Mouse (Mus musculus) intestine, embryonic 14.5 days (tissue): ENCODE results near the gene C1qtnf1. TPM values are rescaled to one million over a fixed set of nuclear protein-coding genes. Genes with fewer than 3 reads are reported as not detected.

ENCODE experiments used
- ATAC-seq: fragments of 200-750 bp; cut with Nextera tagmentation; replicated peaks from 2 replicates; pipeline ENCODE4 v1.8.0; 2017; ENCODE audit warnings: low read depth, moderate number of reproducible peaks, moderate TSS enrichment, moderate library complexity; ENCODE audit not compliant: low FRiP score, low TSS enrichment
- DNase-seq: peaks from one replicate; pipeline ENCODE4 v3.0.0-alpha.2; 2018; ENCODE audit warnings: low spot score
- H3K27ac ChIP-seq: fragments of 300-500 bp; sonication (generic); 2 replicates; pipeline ENCODE4 v1.5.1; 2014; ENCODE audit warnings: low read depth, mild to moderate bottlenecking, control low read depth
- H3K27me3 ChIP-seq: fragments of 300-500 bp; sonication (generic); replicated peaks from 2 replicates; pipeline ENCODE4 v1.6.1; 2014; ENCODE audit warnings: low read length, control low read depth; ENCODE audit not compliant: control insufficient read depth, insufficient read depth
- H3K36me3 ChIP-seq: fragments of 300-500 bp; sonication (generic); 2 replicates; pipeline ENCODE4 v1.6.1; 2014; ENCODE audit warnings: low read length, control low read depth; ENCODE audit not compliant: control insufficient read depth, insufficient read depth
- H3K4me1 ChIP-seq: fragments of 300-500 bp; sonication (generic); replicated peaks from 2 replicates; pipeline ENCODE4 v1.6.1; 2014; ENCODE audit warnings: low read length, control low read depth, mixed read lengths; ENCODE audit not compliant: control insufficient read depth, insufficient read depth
- H3K4me2 ChIP-seq: fragments of 300-500 bp; sonication (generic); 2 replicates; pipeline ENCODE4 v1.6.1; 2014; ENCODE audit warnings: low read length
- H3K4me3 ChIP-seq: fragments of 300-500 bp; sonication (generic); 2 replicates; pipeline ENCODE4 v1.5.1; 2014; ENCODE audit warnings: low read depth, low read length, control low read depth, mixed read lengths
- H3K9ac ChIP-seq: fragments of 300-500 bp; sonication (generic); 2 replicates; pipeline ENCODE4 v1.6.1; 2014; ENCODE audit warnings: mild to moderate bottlenecking, low read length
- H3K9me3 ChIP-seq: fragments of 300-500 bp; sonication (generic); 2 replicates; pipeline ENCODE4 v1.6.1; 2016; ENCODE audit warnings: low read length, control low read depth; ENCODE audit not compliant: control insufficient read depth
- WGBS: fragments of 180-500 bp; shearing (Covaris S2); extraction: QIAGEN DNeasy Blood & Tissue Kit; methylation state at CpG from one replicate; pipeline ENCODE4 v1.1.7; 2014; 5-methylcytosine and 5-hydroxymethylcytosine counted together
- polyA plus RNA-seq: library from polyadenylated mRNA; unstranded; fragments of >200 nt; fragmentation: Nextera tagmentation; extraction: Ambion mirVana; gene quantifications from 2 replicates; pipeline ENCODE4 v1.2.1, GENCODE M21; 2014

C1qtnf1 gene
- polyA plus RNA-seq, 1 experiment from 2014 or later: 7.1 TPM

GRCm38 (mm10) chr11:118400566-118400936 lies 27.5 kb upstream of the C1qtnf1 start:
- peak overlapping the region; percentile 77 for H3K27ac ChIP-seq
- H3K9me3 ChIP-seq: no peaks in the 10 kb centered on the region
- peak overlapping the region; percentile 46 for H3K4me2 ChIP-seq
- peak overlapping the region; percentile 27; the same call in 1 of the 2 replicates for H3K9ac ChIP-seq
- peaks cover 29% of the 10 kb centered on the region for H3K4me1 ChIP-seq
- 11% methylated on average over 6 of the region's 6 CpGs for WGBS
- peaks cover 10% of the 10 kb centered on the region for H3K36me3 ChIP-seq
- H3K4me3 ChIP-seq: peak overlapping the region; percentile 22; the same call in 1 of the 2 replicates
- peak; percentile 37 for ATAC-seq
- no peaks in the 10 kb centered on the region for H3K27me3 ChIP-seq
- DNase-seq: peak; percentile 64

DNA sequence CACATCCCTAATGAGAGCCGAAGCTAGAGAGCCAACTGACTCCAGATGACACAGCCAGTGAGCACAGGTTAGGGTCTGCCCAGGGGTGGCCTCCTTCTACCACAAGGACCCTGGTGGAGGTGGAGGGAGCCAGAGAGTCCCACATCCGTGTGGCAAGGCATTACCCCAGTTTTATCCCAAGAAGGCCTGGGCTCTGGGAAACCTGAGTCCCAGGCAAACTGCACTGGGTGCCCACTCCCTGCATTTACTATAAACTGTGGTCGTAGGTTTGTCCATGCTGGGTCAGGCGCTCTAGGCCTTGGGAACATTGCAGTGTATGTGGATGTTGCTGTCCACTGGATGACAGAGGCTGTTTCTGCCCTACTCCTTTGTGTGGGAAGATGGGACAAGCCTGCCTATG lies 26.8 kb upstream of the C1qtnf1 start:
- peak overlapping the region; percentile 77 for H3K27ac ChIP-seq
- 70% methylated on average over 4 of the region's 4 CpGs for WGBS
- ATAC-seq: no peak; the same call in 1 of the 2 replicates
- peak overlapping the region; percentile 46 for H3K4me2 ChIP-seq
- H3K4me1 ChIP-seq: peaks cover 29% of the 10 kb centered on the region
- no peaks in the 10 kb centered on the region for H3K9me3 ChIP-seq
- H3K4me3 ChIP-seq: peak overlapping the region; percentile 22
- H3K27me3 ChIP-seq: no peaks in the 10 kb centered on the region
- H3K9ac ChIP-seq: peak overlapping the region; percentile 27
- peaks cover 8% of the 10 kb centered on the region for H3K36me3 ChIP-seq
- no peak for DNase-seq

GRCm38 (mm10) chr11:118401760-118402280 lies 26.2 kb upstream of the C1qtnf1 start, which contains the start of gene Lgals3bp:
TSS of gene Lgals3bp (minus strand) at chr11:118402092.
- Histone ChIP-seq H3K4me3 (peak within 1 kb of the TSS; percentile 22), H3K36me3 (peaks cover 10% of the 10 kb centered on the region), H3K9me3 (no peaks in the 10 kb centered on the region), H3K4me1 (peaks cover 34% of the 10 kb centered on the region), H3K27ac (peak within 1 kb of the TSS; percentile 77), H3K4me2 (peak within 1 kb of the TSS; percentile 46), H3K9ac (peak within 1 kb of the TSS; percentile 29), H3K27me3 (no peaks in the 10 kb centered on the region)
- peak; percentile 71 for ATAC-seq
- peak; percentile 77 for DNase-seq
- WGBS: 23% methylated on average over 7 of the region's 7 CpGs

DNA sequence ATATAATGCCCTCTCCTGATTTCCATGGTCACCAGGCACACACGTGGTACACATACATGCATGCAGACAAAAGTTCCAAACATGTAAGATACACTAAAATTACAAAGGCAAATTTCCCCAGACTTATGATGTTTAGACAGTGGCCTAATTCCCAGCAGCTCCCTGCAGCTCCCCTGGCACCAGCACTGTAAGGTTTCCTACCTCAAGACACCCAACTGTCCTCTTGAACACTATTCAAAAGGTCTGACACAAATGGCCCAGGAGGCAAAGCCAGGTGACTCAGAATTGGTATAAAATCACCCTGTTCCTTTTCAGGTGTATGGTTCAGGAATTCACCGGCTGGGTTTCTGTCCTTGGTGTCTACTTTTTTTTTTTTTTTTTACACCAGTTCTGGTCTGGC lies 24.8 kb upstream of the C1qtnf1 start:
- peaks cover 36% of the 10 kb centered on the region for H3K4me1 ChIP-seq
- H3K9ac ChIP-seq: no peak overlapping the region
- ATAC-seq (no peak), DNase-seq (no peak)
- H3K27me3 ChIP-seq: no peaks in the 10 kb centered on the region
- 83% methylated on average over 2 of the region's 2 CpGs for WGBS
- no peak overlapping the region for H3K4me3 ChIP-seq
- no peak overlapping the region for H3K27ac ChIP-seq
- H3K9me3 ChIP-seq: no peaks in the 10 kb centered on the region
- peaks cover 24% of the 10 kb centered on the region for H3K36me3 ChIP-seq
- no peak overlapping the region for H3K4me2 ChIP-seq

GRCm38 (mm10) chr11:118403951-118404899 lies 23.8 kb upstream of the C1qtnf1 start:
- 82% methylated on average over 6 of the region's 6 CpGs for WGBS
- H3K9ac ChIP-seq: no peak overlapping the region
- no peak for ATAC-seq

DNA sequence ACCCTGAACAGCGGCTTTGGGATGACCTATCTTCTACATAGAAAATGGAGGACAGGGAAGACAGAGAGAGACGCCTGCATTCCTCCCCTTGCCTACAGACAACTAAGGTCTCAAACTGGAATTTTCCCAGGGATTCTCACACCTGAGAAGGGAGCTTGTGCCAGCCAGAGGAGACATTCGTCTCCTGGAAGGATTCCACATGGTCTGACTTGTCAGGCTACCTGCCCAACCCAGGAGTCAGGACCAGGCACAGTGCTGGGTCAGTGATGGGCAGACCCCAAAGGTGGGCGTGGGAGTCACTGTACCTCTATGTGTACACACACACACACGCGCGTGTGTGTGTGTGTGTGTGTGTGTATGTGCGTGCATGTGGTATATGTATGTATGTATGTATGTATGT lies 22.7 kb upstream of the C1qtnf1 start:
- no peak overlapping the region for H3K27ac ChIP-seq
- ATAC-seq (no peak), DNase-seq (no peak)
- H3K4me1 ChIP-seq: peaks cover 35% of the 10 kb centered on the region
- 95% methylated on average over 8 of the region's 8 CpGs for WGBS
- no peak overlapping the region for H3K4me3 ChIP-seq
- no peak overlapping the region for H3K9ac ChIP-seq
- no peaks in the 10 kb centered on the region for H3K9me3 ChIP-seq
- H3K27me3 ChIP-seq: no peaks in the 10 kb centered on the region
- peaks cover 38% of the 10 kb centered on the region for H3K36me3 ChIP-seq
- no peak overlapping the region for H3K4me2 ChIP-seq

More at GRCm38 (mm10) chr11:118403951-118404899, 23.8 kb upstream of the C1qtnf1 start:
- Histone ChIP-seq H3K36me3 (peaks cover 34% of the 10 kb centered on the region), H3K27me3 (no peaks in the 10 kb centered on the region), H3K4me2 (no peak overlapping the region), H3K4me3 (no peak overlapping the region), H3K9me3 (no peaks in the 10 kb centered on the region), H3K4me1 (peaks cover 42% of the 10 kb centered on the region), H3K27ac (no peak overlapping the region)
- no peak for DNase-seq

DNA sequence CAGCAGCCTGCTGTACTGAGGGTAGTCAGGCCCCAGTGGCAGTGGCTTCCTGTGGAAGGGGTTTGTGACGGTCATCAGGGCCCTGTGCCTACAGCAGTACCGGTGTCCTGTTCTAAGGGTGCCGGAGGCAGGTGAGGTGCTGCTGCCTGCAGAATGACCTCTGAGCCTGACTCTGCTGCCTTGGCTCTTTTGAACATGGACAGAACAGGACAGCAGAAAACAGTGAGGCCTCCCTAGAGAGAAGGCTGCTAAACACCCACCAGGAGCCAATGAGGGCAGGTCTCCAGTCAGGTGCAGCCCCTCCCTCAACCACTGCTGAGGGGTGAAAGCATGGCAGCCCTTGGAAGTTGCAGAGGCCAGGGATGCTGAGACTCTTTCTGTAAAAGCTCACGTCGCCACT lies 21.5 kb upstream of the C1qtnf1 start:
- DNase-seq (no peak), ATAC-seq (no peak)
- Histone ChIP-seq H3K9me3 (no peaks in the 10 kb centered on the region), H3K27ac (no peak overlapping the region), H3K4me1 (peaks cover 22% of the 10 kb centered on the region), H3K9ac (no peak overlapping the region), H3K4me2 (no peak overlapping the region), H3K27me3 (no peaks in the 10 kb centered on the region), H3K36me3 (peaks cover 50% of the 10 kb centered on the region), H3K4me3 (no peak overlapping the region)
- WGBS: 88% methylated on average over 5 of the region's 5 CpGs

GRCm38 (mm10) chr11:118407318-118407910 lies 20.6 kb upstream of the C1qtnf1 start:
- H3K4me1 ChIP-seq: peaks cover 14% of the 10 kb centered on the region; the same call in 1 of the 2 replicates
- 69% methylated on average over 23 of the region's 23 CpGs for WGBS
- peak overlapping the region; percentile 71; the same call in 1 of the 2 replicates for H3K27ac ChIP-seq
- no peak overlapping the region for H3K4me2 ChIP-seq
- H3K4me3 ChIP-seq: no peak overlapping the region
- H3K27me3 ChIP-seq: no peaks in the 10 kb centered on the region
- ATAC-seq (no peak), DNase-seq (peak; percentile 61)
- H3K36me3 ChIP-seq: peaks cover 53% of the 10 kb centered on the region
- no peaks in the 10 kb centered on the region for H3K9me3 ChIP-seq
- no peak overlapping the region for H3K9ac ChIP-seq
